Mouse (Mus musculus) MEL (cell line): ENCODE measurements around the gene Necab3. TPM values are rescaled to one million over a fixed set of nuclear protein-coding genes. Genes with fewer than 3 reads are reported as not detected.

Experiments used
- DNase-seq: peaks from one replicate; pipeline ENCODE4 v3.0.0; 2011; ENCODE audit warnings: low read depth, low spot score
- H3K27ac ChIP-seq: 2 replicates; pipeline ENCODE4 v1.5.1; 2012; ENCODE audit warnings: low read depth, mild to moderate bottlenecking, control low read depth, low read length, moderate library complexity; ENCODE audit not compliant: control insufficient read depth
- H3K27me3 ChIP-seq, 2 experiments: fragments of 150-350 bp in 1 of 2; sonication (generic) in 1 of 2; 2 replicates each; pipeline ENCODE4 v1.6.1; 2012; ENCODE audit warnings: low read length in 2 of 2, mild to moderate bottlenecking in 2 of 2, improper control_type of control experiment in 1 of 2, moderate library complexity in 1 of 2; ENCODE audit not compliant: insufficient read depth in 2 of 2, control insufficient read depth in 1 of 2
- H3K36me3 ChIP-seq, 2 experiments: 2 replicates each; pipeline ENCODE4 v1.6.1; 2012 to 2014; ENCODE audit warnings: low read length in 2 of 2, improper control_type of control experiment in 1 of 2, inconsistent platforms in 1 of 2, mild to moderate bottlenecking in 1 of 2; ENCODE audit not compliant: insufficient read depth in 2 of 2, control insufficient read depth in 1 of 2
- H3K4me1 ChIP-seq, 2 experiments: fragments of 150-350 bp in 1 of 2; sonication (generic) in 1 of 2; 2 replicates each; pipeline ENCODE4 v1.6.1; 2012; ENCODE audit warnings: low read length in 2 of 2, improper control_type of control experiment in 1 of 2, mild to moderate bottlenecking in 1 of 2; ENCODE audit not compliant: insufficient read depth in 2 of 2, control insufficient read depth in 1 of 2
- H3K4me3 ChIP-seq, 2 experiments: fragments of 150-350 bp in 1 of 2; sonication (generic) in 1 of 2; 2 replicates each; pipeline ENCODE4 v1.5.1; 2012; ENCODE audit warnings: low read depth in 2 of 2, low read length in 2 of 2, mild to moderate bottlenecking in 2 of 2, moderate library complexity in 2 of 2, control low read depth in 1 of 2, improper control_type of control experiment in 1 of 2; ENCODE audit not compliant: control insufficient read depth in 1 of 2, insufficient read depth in 1 of 2
- H3K79me2 ChIP-seq: 2 replicates; pipeline ENCODE4 v1.6.1; 2012; ENCODE audit warnings: mild to moderate bottlenecking, low read length, moderate library complexity; ENCODE audit not compliant: control insufficient read depth, poor library complexity, insufficient read depth
- H3K9ac ChIP-seq: 2 replicates; pipeline ENCODE4 v1.6.1; 2012; ENCODE audit warnings: low read depth, mild to moderate bottlenecking, control low read depth, low read length, moderate library complexity; ENCODE audit not compliant: control insufficient read depth, poor library complexity, severe bottlenecking
- H3K9me3 ChIP-seq: fragments of 150-350 bp; sonication (generic); replicated peaks from 2 replicates; pipeline ENCODE4 v1.6.1; 2012; ENCODE audit warnings: mild to moderate bottlenecking, low read length, improper control_type of control experiment, moderate library complexity; ENCODE audit not compliant: insufficient read depth
- BHLHE40 ChIP-seq: IDR thresholded peaks from 2 replicates; pipeline ENCODE4 v1.6.1; 2012; ENCODE audit warnings: low read depth, mild to moderate bottlenecking, inconsistent platforms, low read length, improper control_type of control experiment, borderline replicate concordance
- CHD1 ChIP-seq: IDR thresholded peaks from 2 replicates; pipeline ENCODE4 v1.6.1; 2012; ENCODE audit warnings: low read depth, mild to moderate bottlenecking, inconsistent platforms, low read length, improper control_type of control experiment
- EP300 ChIP-seq, 2 experiments: IDR thresholded peaks; 2 replicates each; pipeline ENCODE4 v1.6.1; 2011; ENCODE audit warnings: improper control_type of control experiment in 2 of 2, low read length in 2 of 2, low read depth in 1 of 2, mild to moderate bottlenecking in 1 of 2
- GABPA ChIP-seq: IDR thresholded peaks from 2 replicates; pipeline ENCODE4 v1.6.1; 2012; ENCODE audit warnings: low read depth, mild to moderate bottlenecking, inconsistent platforms, low read length, improper control_type of control experiment, moderate library complexity
- GATA1 ChIP-seq: IDR thresholded peaks from 2 replicates; pipeline ENCODE4 v1.6.1; 2011; ENCODE audit warnings: low read depth, low read length, improper control_type of control experiment
- HCFC1 ChIP-seq: IDR thresholded peaks from 2 replicates; pipeline ENCODE4 v1.6.1; 2012; ENCODE audit warnings: low read depth, mild to moderate bottlenecking, inconsistent platforms, low read length, improper control_type of control experiment, moderate library complexity
- JUND ChIP-seq: IDR thresholded peaks from 2 replicates; pipeline ENCODE4 v1.6.1; 2011; ENCODE audit warnings: low read depth, mild to moderate bottlenecking, improper control_type of control experiment, low read length
- KAT2A ChIP-seq: conservative IDR thresholded peaks from 2 replicates; pipeline ENCODE4 v1.6.1; 2012; ENCODE audit warnings: low read depth, low read length, improper control_type of control experiment, inconsistent platforms
- MAFK ChIP-seq: IDR thresholded peaks from 2 replicates; pipeline ENCODE4 v1.6.1; 2011; ENCODE audit warnings: low read depth, mild to moderate bottlenecking, low read length, improper control_type of control experiment, borderline replicate concordance
- MAX ChIP-seq: IDR thresholded peaks from 2 replicates; pipeline ENCODE4 v1.6.1; 2011; ENCODE audit warnings: low read length, improper control_type of control experiment
- NELFE ChIP-seq: IDR thresholded peaks from 2 replicates; pipeline ENCODE4 v1.6.1; 2011; ENCODE audit warnings: low read depth, low read length, improper control_type of control experiment
- NRF1 ChIP-seq: IDR thresholded peaks from 2 replicates; pipeline ENCODE4 v1.6.1; 2014; ENCODE audit warnings: low read depth, mild to moderate bottlenecking, inconsistent platforms, low read length, improper control_type of control experiment, moderate library complexity; ENCODE audit not compliant: poor library complexity, insufficient read depth, severe bottlenecking
- POLR2A ChIP-seq, 2 experiments: IDR thresholded peaks; 2 replicates each; pipeline ENCODE4 v1.6.1; 2011 to 2012; ENCODE audit warnings: low read length in 2 of 2, mild to moderate bottlenecking in 2 of 2, control low read depth in 1 of 2, improper control_type of control experiment in 1 of 2, low read depth in 1 of 2, moderate library complexity in 1 of 2; ENCODE audit not compliant: control insufficient read depth in 1 of 2, insufficient read depth in 1 of 2, poor library complexity in 1 of 2
- POLR2AphosphoS2 ChIP-seq: IDR thresholded peaks from 2 replicates; pipeline ENCODE4 v1.6.1; 2011; ENCODE audit warnings: low read length, improper control_type of control experiment
- POLR2AphosphoS5 ChIP-seq: IDR thresholded peaks from 2 replicates; pipeline ENCODE4 v1.6.1; 2012; ENCODE audit warnings: low read depth, borderline replicate concordance, mild to moderate bottlenecking, inconsistent platforms, low read length, moderate library complexity, mixed read lengths
- RCOR1 ChIP-seq: IDR thresholded peaks from 2 replicates; pipeline ENCODE4 v1.6.1; 2012; ENCODE audit warnings: low read depth, mild to moderate bottlenecking, inconsistent platforms, low read length, improper control_type of control experiment
- SMC3 ChIP-seq: IDR thresholded peaks from 2 replicates; pipeline ENCODE4 v1.6.1; 2011; ENCODE audit warnings: low read depth, low read length, improper control_type of control experiment
- TAL1 ChIP-seq: IDR thresholded peaks from 2 replicates; pipeline ENCODE4 v1.6.1; 2012; ENCODE audit warnings: mild to moderate bottlenecking, inconsistent platforms, low read length, moderate library complexity, mixed read lengths
- TBP ChIP-seq: IDR thresholded peaks from 2 replicates; pipeline ENCODE4 v1.8.0; 2011; ENCODE audit warnings: low read depth, low read length, improper control_type of control experiment
- TCF12 ChIP-seq: IDR thresholded peaks from 2 replicates; pipeline ENCODE4 v1.6.1; 2014; ENCODE audit warnings: low read depth, mild to moderate bottlenecking, inconsistent platforms, low read length, improper control_type of control experiment, moderate library complexity
- UBTF ChIP-seq: IDR thresholded peaks from 2 replicates; pipeline ENCODE4 v1.6.1; 2012; ENCODE audit warnings: low read depth, mild to moderate bottlenecking, inconsistent platforms, low read length, improper control_type of control experiment, moderate library complexity, borderline replicate concordance; ENCODE audit not compliant: insufficient read depth
- USF2 ChIP-seq, 2 experiments: IDR thresholded peaks; 2 replicates each; pipeline ENCODE4 v1.6.1; 2011 to 2012; ENCODE audit warnings: improper control_type of control experiment in 2 of 2, low read length in 2 of 2, borderline replicate concordance in 1 of 2, inconsistent platforms in 1 of 2, low read depth in 1 of 2, mild to moderate bottlenecking in 1 of 2; ENCODE audit not compliant: insufficient read depth in 1 of 2
- ZKSCAN1 ChIP-seq: IDR thresholded peaks from 2 replicates; pipeline ENCODE4 v1.6.1; 2012; ENCODE audit warnings: low read depth, mild to moderate bottlenecking, inconsistent platforms, low read length, improper control_type of control experiment, moderate library complexity
- ZMIZ1 ChIP-seq: IDR thresholded peaks from 2 replicates; pipeline ENCODE4 v1.6.1; 2012; ENCODE audit warnings: low read depth, mild to moderate bottlenecking, inconsistent platforms, low read length, improper control_type of control experiment, moderate library complexity
- ZNF384 ChIP-seq: IDR thresholded peaks from 2 replicates; pipeline ENCODE4 v1.6.1; 2012; ENCODE audit warnings: low read depth, mild to moderate bottlenecking, inconsistent platforms, low read length, improper control_type of control experiment
- polyA plus RNA-seq, 2 experiments: library from polyadenylated mRNA; stranded (reverse) in 1 of 2; unstranded in 1 of 2; fragments of >175 nt in 1 of 2; fragments of >200 nt in 1 of 2; gene quantifications; 2 replicates each; pipeline versions ENCODE4 v1.2.1 to v1.2.4; 2012; ENCODE audit warnings: low replicate concordance in 2 of 2, low read depth in 1 of 2; ENCODE audit not compliant: insufficient read length in 2 of 2, insufficient read depth in 1 of 2, missing spikeins in 1 of 2
- total RNA-seq: library from RNA; depleted of rRNA; stranded (reverse); fragments of 300-350 nt; gene quantifications from 2 replicates; pipeline ENCODE4 v1.2.3, GENCODE M21; 2012

Necab3 gene
- total and polyA plus RNA-seq, 3 experiments = 4.0 to 12.1 TPM; not detected in 1

- H3K4me1 ChIP-seq = peaks cover 0 to 11% of the 10 kb centered on the region in 2 experiments; a peak in 2 of 4 replicates
- H3K9me3 ChIP-seq = no peaks in the 10 kb centered on the region
- no peak overlapping the region for H3K27ac ChIP-seq
- DNase-seq = peak; percentile 47
- H3K9ac ChIP-seq = no peak overlapping the region
- peak; percentile 42 for TF ChIP-seq TAL1
- TF ChIP-seq NELFE = no peak
- no peak for TF ChIP-seq RCOR1
- H3K27me3 ChIP-seq = no peaks in the 10 kb centered on the region
- no peak overlapping the region for H3K4me3 ChIP-seq
- peaks cover 3% of the 10 kb centered on the region; the same call in 1 of the 2 replicates for H3K79me2 ChIP-seq
- H3K36me3 ChIP-seq = peaks cover 0 to 10% of the 10 kb centered on the region in 2 experiments; a peak in 2 of 4 replicates
Measured at GRCm38 (mm10) chr2:154574271-154574670, 15.6 kb upstream of the Necab3 start.

GRCm38 (mm10) chr2:154572996-154573395 lies 14.3 kb upstream of the Necab3 start:
- Histone ChIP-seq H3K4me3 (no peak overlapping the region), H3K27me3 (no peaks in the 10 kb centered on the region), H3K79me2 (peaks cover 14% of the 10 kb centered on the region), H3K36me3 (peaks cover 0 to 12% of the 10 kb centered on the region in 2 experiments; a peak in 2 of 4 replicates), H3K9me3 (no peaks in the 10 kb centered on the region), H3K9ac (no peak overlapping the region), H3K4me1 (peaks cover 0 to 13% of the 10 kb centered on the region in 2 experiments; a peak in 3 of 4 replicates), H3K27ac (no peak overlapping the region)
- TF ChIP-seq POLR2AphosphoS2 (no peak), MAFK (no peak), TCF12 (no peak), POLR2AphosphoS5 (no peak), USF2 (IDR thresholded peaks at IDR 0.05; ENCODE audit: borderline replicate concordance in 1 of 2, insufficient read depth in 1 of 2, low read depth in 1 of 2, low read length in 2 of 2) (no peak), KAT2A (no peak), ZNF384 (no peak), GATA1 (no peak), TBP (no peak)
- no peak for DNase-seq

GRCm38 (mm10) chr2:154571976-154572375 lies 13.3 kb upstream of the Necab3 start:
- TF ChIP-seq UBTF = no peak
- no peak for TF ChIP-seq HCFC1
- no peak for TF ChIP-seq JUND
- no peak for TF ChIP-seq CHD1
- TF ChIP-seq ZMIZ1 = no peak
- no peak for TF ChIP-seq EP300 (IDR thresholded peaks at IDR 0.05; ENCODE audit: low read depth in 1 of 2, low read length in 2 of 2)
- TF ChIP-seq MAX = no peak
- TF ChIP-seq ZKSCAN1 = no peak
- TF ChIP-seq POLR2A (IDR thresholded peaks at IDR 0.05; ENCODE audit: control insufficient read depth in 1 of 2, insufficient read depth in 1 of 2, low read depth in 1 of 2, low read length in 2 of 2, poor library complexity in 1 of 2) = no peak
- no peak for TF ChIP-seq SMC3
- TF ChIP-seq NELFE = no peak
- TF ChIP-seq NRF1 = no peak
- TF ChIP-seq TBP = no peak
- TF ChIP-seq BHLHE40 = no peak
- TF ChIP-seq TAL1 = no peak
- no peak for TF ChIP-seq GABPA
- TF ChIP-seq, all 39 proteins: peak for 0
- Histone ChIP-seq H3K4me1 (peaks cover 0 to 20% of the 10 kb centered on the region in 2 experiments; a peak in 3 of 4 replicates), H3K79me2 (peaks cover 21% of the 10 kb centered on the region), H3K27me3 (no peaks in the 10 kb centered on the region), H3K9me3 (no peaks in the 10 kb centered on the region), H3K27ac (no peak overlapping the region), H3K36me3 (peaks cover 0 to 20% of the 10 kb centered on the region in 2 experiments; a peak in 2 of 4 replicates), H3K9ac (no peak overlapping the region), H3K4me3 (no peak overlapping the region)
- DNase-seq = no peak
